Mouse (Mus musculus) megakaryocyte-erythroid progenitor cell, adult 5-6 weeks (primary cell): Measurements from ENCODE around the gene Trp53rka. TPM values are rescaled to one million over a fixed set of nuclear protein-coding genes. Genes with fewer than 3 reads are reported as not detected.
A peak's percentile ranks its signal among the peaks of the same experiment; 100 is the strongest.

Experiments used
- ATAC-seq: replicated peaks from 2 replicates; pipeline ENCODE4 v1.8.0; 2016; ENCODE audit warnings: mild to moderate bottlenecking, inconsistent platforms; ENCODE audit not compliant: severe bottlenecking, poor library complexity, low FRiP score, low TSS enrichment
- total RNA-seq, 2 experiments: library from RNA; stranded (forward) in 1 of 2; stranded (reverse) in 1 of 2; fragments of 200-1000, 215-1000 nt in 1 of 2; fragments of >200 nt in 1 of 2; fragmentation: Nextera tagmentation in 1 of 2; gene quantifications; 2 replicates each; pipeline ENCODE4 v1.2.3; 2014 to 2017

Trp53rka gene
- 11.4 and 18.9 TPM in 2 replicates for total RNA-seq (2014; fragmentation: Nextera tagmentation)
- total RNA-seq (2017) = 6.4 and 11.6 TPM in 2 replicates

DNA sequence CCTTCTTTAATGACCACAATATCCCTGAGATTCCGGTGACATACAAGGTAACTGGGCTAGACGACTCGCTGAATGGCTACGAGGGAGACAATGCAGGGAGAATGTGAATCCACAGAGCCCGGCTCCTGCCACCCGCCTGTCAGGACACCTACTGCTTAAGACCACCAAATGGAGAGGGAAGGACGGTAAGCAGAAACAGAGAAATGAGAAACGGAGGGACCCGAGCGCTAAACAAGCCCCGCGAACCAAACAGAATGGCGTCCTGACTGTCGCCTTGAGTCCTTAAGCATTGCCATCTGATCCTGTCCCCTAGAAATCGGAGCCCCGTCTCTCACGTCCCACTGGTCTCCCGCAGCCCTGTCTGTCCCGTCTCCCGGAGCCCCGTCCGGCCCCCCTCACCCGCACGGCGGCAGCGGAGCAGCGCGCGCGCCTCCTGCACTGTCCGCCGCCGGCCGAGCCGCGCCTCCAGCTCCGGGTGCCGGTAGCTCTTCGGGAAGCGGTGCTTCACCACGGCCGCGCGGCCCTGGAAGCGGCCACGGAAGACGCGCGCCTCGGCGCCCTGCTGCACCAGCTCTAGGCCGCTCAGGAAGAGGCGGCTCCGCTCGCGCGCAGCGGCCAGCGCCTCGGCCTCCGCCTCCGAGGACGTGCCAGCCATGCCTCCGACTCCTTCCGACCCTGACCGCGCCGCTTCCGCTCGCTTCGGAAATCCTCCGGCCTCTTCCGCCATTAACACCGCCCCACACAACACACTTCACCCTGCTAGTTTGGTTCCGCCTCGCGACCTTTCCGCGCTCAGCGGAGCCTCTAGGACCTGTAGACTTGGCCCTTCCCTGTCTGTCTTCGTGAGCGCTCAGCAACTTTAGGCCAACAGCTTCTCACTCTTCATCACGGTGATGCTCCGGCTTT lies at the start of gene Trp53rka:
TSS of gene Trp53rka (minus strand) at position 677 of the 906 bp plus-strand sequence.
- peak; percentile 89 for ATAC-seq

GRCm38 (mm10) chr2:165540975-165541374 lies 47.9 kb upstream of the Trp53rka start:
- ATAC-seq = no peak

- ATAC-seq = no peak
Observed at GRCm38 (mm10) chr2:165533789-165534188, 40.7 kb upstream of the Trp53rka start.

DNA sequence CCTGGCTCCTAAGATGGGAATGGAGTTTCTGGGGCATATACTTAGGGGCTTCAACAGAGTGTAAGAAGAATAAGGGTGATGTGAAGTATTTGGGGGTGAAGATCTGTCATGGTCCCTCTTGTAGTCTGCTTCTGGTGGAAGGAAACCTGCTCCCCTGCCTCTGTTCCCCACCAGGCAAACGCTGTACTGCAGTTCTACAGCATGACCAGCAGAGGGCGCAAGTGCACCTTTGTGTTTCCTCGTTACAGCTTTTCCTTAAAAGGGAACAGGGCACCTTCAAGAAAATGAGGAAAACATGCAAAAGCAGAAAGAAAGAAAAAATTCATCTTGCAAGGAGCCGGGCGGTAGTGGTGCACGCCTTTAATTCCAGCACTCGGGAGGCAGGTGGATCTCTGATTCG lies 36.0 kb upstream of the Trp53rka start:
- peak; percentile 61 for ATAC-seq

DNA sequence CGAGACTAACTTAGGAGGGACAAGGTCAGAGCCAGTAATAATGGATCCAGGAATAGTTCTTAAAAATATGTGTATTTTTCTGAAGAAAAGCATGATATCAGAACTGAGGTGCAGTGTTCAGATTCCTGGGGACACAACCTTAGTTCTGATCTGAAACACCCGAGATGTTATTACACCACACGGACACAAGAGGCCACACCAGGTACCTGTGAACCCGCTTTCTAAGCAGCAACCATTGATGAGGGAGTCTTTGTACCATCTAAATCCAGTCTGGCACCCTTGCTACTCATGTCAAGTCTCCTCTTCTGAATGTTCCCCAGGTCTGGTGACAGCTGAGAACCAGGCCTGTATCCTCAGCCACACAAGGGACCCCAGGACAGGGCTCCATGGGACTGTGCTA lies 32.5 kb upstream of the Trp53rka start:
- no peak for ATAC-seq

GRCm38 (mm10) chr2:165515178-165515728 lies 22.1 kb upstream of the Trp53rka start:
- ATAC-seq = no peak

- no peak for ATAC-seq
Observed at GRCm38 (mm10) chr2:165512870-165513600, 19.9 kb upstream of the Trp53rka start.

DNA sequence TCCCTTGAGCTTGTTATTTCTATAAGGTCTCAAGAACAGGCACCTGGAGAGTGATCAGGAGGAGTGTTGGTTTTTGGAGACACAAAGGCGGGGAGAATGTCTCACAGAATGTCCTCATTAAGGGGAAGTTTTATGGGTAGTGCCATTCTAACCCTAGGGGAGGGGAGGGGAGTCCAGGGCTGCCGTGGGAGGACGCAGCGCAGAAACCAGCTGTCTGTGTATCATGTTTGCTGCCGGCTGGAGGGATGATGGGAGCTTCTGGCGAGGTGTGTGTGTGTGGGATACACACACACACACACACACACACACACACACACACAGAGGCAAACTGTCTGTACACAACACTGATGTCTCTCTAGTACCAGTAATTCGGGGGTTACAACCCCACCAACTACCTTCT lies 19.3 kb upstream of the Trp53rka start:
- ATAC-seq = no peak

- ATAC-seq = peak; percentile 90
Observed at GRCm38 (mm10) chr2:165511530-165511929, 18.4 kb upstream of the Trp53rka start.

DNA sequence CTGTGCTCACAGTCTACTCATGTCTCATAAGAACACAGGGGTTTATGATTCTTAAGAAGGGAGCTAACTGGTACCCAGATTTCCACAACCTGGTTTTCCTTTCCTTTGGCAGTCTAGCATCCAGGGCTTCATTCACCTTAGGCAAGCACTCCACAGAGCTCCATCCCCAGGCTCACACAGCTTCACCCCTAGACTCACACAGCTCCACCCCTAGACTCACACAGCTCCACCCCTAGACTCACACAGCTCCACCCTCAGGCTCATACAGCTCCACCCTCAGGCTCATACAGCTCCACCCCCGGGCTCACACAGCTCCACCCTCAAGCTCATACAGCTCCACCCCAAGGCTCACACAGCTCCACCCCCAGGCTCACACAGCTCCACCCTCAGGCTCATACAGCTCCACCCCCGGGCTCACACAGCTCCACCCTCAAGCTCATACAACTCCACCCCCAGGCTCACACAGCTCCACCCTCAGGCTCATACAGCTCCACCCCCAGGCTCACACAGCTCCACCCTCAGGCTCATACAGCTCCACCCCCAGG lies 17.9 kb upstream of the Trp53rka start:
- peak; percentile 71 for ATAC-seq

DNA sequence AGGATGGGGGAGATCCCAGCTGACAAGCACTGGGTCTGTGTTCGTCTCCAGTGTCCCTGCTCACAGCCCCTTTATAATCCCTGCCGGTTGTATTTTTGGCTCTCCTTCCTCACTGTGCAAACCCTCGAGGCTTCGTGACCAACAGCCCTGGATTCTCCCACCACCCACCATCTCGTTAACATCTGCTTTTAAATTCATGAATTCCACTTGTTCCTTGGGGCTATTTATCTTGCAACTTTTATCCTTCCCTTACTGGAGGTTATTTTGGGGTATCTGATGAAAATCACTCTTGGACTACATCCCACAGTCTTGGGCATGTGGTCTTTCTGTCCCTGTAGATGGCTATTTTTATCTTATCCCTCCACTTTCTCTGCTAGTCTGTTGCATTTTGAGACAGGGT lies 17.3 kb upstream of the Trp53rka start:
- ATAC-seq = no peak

GRCm38 (mm10) chr2:165509686-165510085 lies 16.6 kb upstream of the Trp53rka start:
- no peak for ATAC-seq

- ATAC-seq = peak; percentile 36; the same call in 1 of the 2 replicates
Observed at GRCm38 (mm10) chr2:165503259-165504203, 10.4 kb upstream of the Trp53rka start, which contains the start of gene Slc2a10. Gene Slc2a10, plus strand, starts transcription at chr2:165503787.

DNA sequence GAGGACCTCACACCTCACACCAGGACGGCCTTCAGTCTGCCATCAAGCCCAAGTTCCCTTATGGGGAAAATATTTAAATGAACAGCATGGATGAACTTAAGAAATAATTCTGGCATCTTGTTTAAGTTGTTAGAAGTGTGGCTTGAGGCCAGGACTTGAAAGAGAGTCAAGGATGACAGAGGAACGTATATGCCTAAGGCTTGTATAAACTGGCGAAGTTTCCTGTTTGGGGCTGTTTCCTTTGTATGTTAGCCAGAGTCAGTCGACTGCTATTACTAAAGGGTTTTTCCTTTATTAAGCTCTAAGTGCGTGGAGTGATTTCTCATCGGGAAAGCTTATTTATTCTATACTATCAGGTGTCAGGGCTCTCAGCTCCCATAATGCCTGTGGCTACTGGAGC lies 5.7 kb upstream of the Trp53rka start:
- ATAC-seq = no peak

DNA sequence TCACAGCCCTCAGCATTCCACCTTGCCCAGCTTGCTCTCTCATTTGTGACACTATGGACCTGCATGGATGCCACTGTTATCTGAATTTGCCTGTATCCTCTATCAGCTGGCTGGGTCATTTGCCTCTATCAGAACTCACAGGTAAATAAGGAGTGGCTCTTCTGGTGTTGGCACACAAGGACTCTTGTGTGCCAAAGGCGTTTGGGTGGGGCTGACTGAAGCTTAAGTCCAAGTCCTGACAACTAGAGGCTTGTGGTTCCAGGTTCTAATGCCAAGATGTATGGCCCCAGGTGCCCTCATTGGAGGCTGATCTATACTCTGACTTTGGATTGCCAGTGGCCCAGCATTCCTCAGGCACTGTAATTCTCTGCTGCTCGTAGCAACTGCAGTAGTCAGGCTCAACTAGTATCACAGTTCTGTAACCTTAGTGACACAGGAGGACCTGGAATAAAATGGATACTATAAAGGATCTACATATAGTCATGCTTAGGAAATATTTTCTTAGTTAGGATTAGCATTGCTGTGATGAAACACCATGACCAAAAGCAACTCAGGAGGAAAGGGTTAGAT lies 4.7 kb upstream of the Trp53rka start:
- no peak for ATAC-seq

GRCm38 (mm10) chr2:165496251-165496650 lies 3.1 kb upstream of the Trp53rka start:
- no peak for ATAC-seq

GRCm38 (mm10) chr2:165494495-165494894 lies 1.4 kb upstream of the Trp53rka start:
- ATAC-seq = no peak

DNA sequence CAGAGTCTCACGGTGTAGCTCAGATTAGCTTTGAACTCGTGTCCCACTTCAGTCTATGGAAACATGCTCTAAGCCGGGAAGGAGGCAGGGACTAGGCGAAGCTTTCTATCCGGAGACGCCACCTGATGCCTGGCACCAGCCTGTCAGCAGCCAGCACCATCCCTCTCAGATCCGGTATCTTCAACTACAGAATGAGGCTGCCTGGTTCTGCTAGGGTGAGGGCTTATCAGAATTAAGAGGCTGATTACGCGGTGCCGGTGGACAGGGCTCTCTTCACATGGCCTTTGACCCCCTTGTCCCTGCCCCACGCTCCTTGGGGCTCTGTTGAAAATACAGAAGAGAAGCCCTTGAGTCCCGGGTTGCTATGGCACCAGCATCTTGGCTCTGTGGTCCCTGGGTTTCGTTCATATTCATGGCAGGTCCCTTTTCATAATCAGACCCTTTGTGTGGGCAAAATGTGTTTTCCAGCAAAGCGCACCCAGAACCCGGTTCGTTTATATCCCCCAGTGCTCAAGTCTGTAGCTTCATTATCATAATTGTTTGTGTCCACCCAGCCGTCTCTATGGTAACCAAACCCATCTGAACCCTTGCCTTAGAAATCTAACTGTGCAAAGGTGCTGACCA lies 575 bp upstream of the Trp53rka start:
- ATAC-seq = peak; percentile 48
